22 mouse cellular contexts compared by ENCODE assay signal in genomic region chr11:83600576-83600975, GRCm38 (mm10). TPM values are rescaled to one million over a fixed set of nuclear protein-coding genes. Genes with fewer than 3 reads are reported as not detected.
"Had no signal": no experiment of that assay in that cellular context is flagged by ENCODE, and none has a peak within 500 bp of the region (broad histone marks: within the 10 kb centered on the region; RNA-seq: fewer than 3 reads in every experiment).

No protein-coding gene starts in this region.

- H3K27ac ChIP-seq: left cerebral cortex, adult 2 months; limb, embryonic 10.5 days; liver, embryonic 15.5 days; midbrain, embryonic 12.5 days had no signal

- H3K36me3 ChIP-seq: limb, embryonic 10.5 days; liver, embryonic 15.5 days; midbrain, embryonic 12.5 days had no signal

- H3K27me3 ChIP-seq: liver, embryonic 15.5 days; midbrain, embryonic 12.5 days had no signal

- DNase-seq: kidney, adult 8-10 months; kidney, postnatal 25 days; lung, embryonic 14.5 days; right cerebral cortex, adult 18-20 months; right cerebral cortex, postnatal 25 days; thymus, postnatal 4 days had no signal

- H3K4me3 ChIP-seq: left cerebral cortex, adult 2 months; limb, embryonic 10.5 days; liver, embryonic 15.5 days; megakaryocyte, embryonic 14.5 days; midbrain, embryonic 12.5 days had no signal

- H3K4me1 ChIP-seq: limb, embryonic 10.5 days; liver, embryonic 15.5 days; midbrain, embryonic 12.5 days had no signal

- H3K9ac ChIP-seq: liver, embryonic 15.5 days; lung, embryonic 14.5 days; midbrain, embryonic 12.5 days had no signal

- H3K9me3 ChIP-seq: limb, embryonic 10.5 days; liver, embryonic 15.5 days; megakaryocyte, embryonic 14.5 days; midbrain, embryonic 12.5 days had no signal

- ATAC-seq: intestine, embryonic 16.5 days; midbrain, embryonic 16.5 days had no signal

RNA-seq across cellular contexts. Expression of gene Rpl9-ps1, which starts 44.8 kb away (rescaled TPM):
- total RNA-seq: layer of hippocampus, postnatal 25 days; left cerebral cortex, adult 2 months; left cerebral cortex, postnatal 14 days had no signal
- polyA plus RNA-seq: intestine, embryonic 16.5 days; kidney, embryonic 16.5 days; limb, embryonic 10.5 days; limb, embryonic 14.5 days; liver, embryonic 11.5 days; liver, embryonic 15.5 days; lung, embryonic 14.5 days; midbrain, embryonic 12.5 days; midbrain, embryonic 16.5 days; neural tube, embryonic 14.5 days; small intestine, adult 2 months; stomach, embryonic 16.5 days; thymus, postnatal 0 days had no signal

RNA-seq across cellular contexts. Expression of gene Ccl3, which starts 48.6 kb away (rescaled TPM):
- total RNA-seq: layer of hippocampus, postnatal 25 days; left cerebral cortex, adult 2 months; left cerebral cortex, postnatal 14 days had no signal
